Comparison of ENCODE assay signal across 7 mouse cellular contexts in the genomic region with DNA sequence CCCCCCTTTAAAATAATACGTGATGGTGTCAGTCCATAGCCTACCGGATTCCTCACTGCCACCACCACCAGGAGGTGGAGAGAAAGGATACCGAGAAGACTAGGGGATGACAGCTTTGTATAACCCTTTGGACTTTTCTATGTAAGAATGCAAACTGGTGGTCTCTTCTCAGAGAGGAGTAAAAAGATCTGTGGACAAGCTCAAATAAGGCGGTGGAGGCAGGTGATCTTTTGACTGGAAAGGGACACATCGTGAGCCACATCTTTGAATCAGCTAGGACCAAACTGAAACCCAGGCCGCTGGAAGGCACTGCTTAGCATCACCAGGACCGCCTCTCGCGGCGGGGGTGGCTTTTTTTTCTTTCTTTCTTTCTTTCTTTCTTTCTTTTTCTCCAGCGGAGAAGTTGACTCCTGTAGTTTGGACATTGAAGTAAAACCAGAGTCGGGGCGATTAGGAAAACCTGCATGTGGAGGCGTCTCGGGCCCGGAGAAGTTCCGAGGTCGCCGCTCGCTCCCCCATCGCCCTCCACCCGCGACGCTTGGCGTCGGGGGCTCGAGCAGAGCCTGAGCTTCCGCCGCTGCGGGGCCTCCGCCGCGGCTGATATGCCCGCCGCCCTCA. TPM values are rescaled to one million over a fixed set of nuclear protein-coding genes. Genes with fewer than 3 reads are reported as not detected.
DNase-seq lines count a peak whose midpoint lies in the region; ATAC-seq lines count a peak whose summit lies in the region.

No protein-coding gene starts in this region.

- peak overlapping the region; percentile 99 for H3K4me3 ChIP-seq in heart, embryonic 15.5 days

- H3K9me3 ChIP-seq in heart, embryonic 15.5 days (replicated peaks): no peaks in the 10 kb centered on the region

- H3K27me3 ChIP-seq in heart, embryonic 15.5 days: no peaks in the 10 kb centered on the region

- H3K9ac ChIP-seq in heart, embryonic 15.5 days: peak overlapping the region; percentile 97

- peak; percentile 23 for ATAC-seq in CD4-positive, CD25-positive, alpha-beta regulatory T cell, adult 4 months
- ATAC-seq in heart, embryonic 15.5 days (replicated peaks; ENCODE audit: insufficient number of reproducible peaks, insufficient read depth, low FRiP score, low read depth): no peak

- H3K4me2 ChIP-seq in heart, embryonic 15.5 days: peak overlapping the region; percentile 59

- H3K27ac ChIP-seq in heart, embryonic 15.5 days: peak overlapping the region; percentile 98

- peaks cover 16% of the 10 kb centered on the region for H3K4me1 ChIP-seq in heart, embryonic 15.5 days (replicated peaks)

- no peaks in the 10 kb centered on the region for H3K36me3 ChIP-seq in heart, embryonic 15.5 days

- DNase-seq in R1 (ENCODE audit: low read depth, low spot score): peak; percentile 79
- DNase-seq in embryo, embryonic 11 days: peak; percentile 63
- DNase-seq in large intestine, adult 2 months (ENCODE audit: low read depth, low spot score): peak; percentile 28
- peak; percentile 28 for DNase-seq in lung, postnatal 25 days (ENCODE audit: low spot score)
- peak; percentile 46 to 53 for DNase-seq in right cerebral cortex, postnatal 10 days (ENCODE audit: low spot score in 2 of 2)

- under 1% methylated on average over 35 of the region's 35 CpGs for WGBS in heart, embryonic 15.5 days
- 1% methylated on average over 35 of the region's 35 CpGs for WGBS in large intestine, adult 2 months

RNA-seq across cellular contexts. Expression of gene Kpna4, which starts 0.9 kb away (rescaled TPM):
- polyA plus RNA-seq in CD4-positive, CD25-positive, alpha-beta regulatory T cell, adult 4 months (2017; shearing (Covaris generic)): 10 to 100 TPM; 27.6 to 39.6 TPM
- polyA plus RNA-seq in heart, embryonic 15.5 days (2015; fragmentation: Nextera tagmentation; extraction: Ambion mirVana): 24.7 and 25.5 TPM in 2 replicates
- 6.5 and 9.3 TPM in 2 replicates for polyA plus RNA-seq in large intestine, adult 2 months (2012; rRNA removed)

Comparison
In these comparisons a context has a peak if more than half of its experiments do, and no peak if none do; other contexts are left out.
1. DNase-seq: peak in every context shown above with its lines; median percentile 79 in R1; 63 in embryo, embryonic 11 days; 50 in right cerebral cortex, postnatal 10 days; 28 in large intestine, adult 2 months; 28 in lung, postnatal 25 days.